Mouse (Mus musculus) kidney, adult 8-10 months (tissue): ENCODE data around the gene Stx16.

Source experiments
- DNase-seq, 2 experiments: peaks; one replicate each; pipeline ENCODE4 v3.0.0; 2022

Gene Stx16

DNA sequence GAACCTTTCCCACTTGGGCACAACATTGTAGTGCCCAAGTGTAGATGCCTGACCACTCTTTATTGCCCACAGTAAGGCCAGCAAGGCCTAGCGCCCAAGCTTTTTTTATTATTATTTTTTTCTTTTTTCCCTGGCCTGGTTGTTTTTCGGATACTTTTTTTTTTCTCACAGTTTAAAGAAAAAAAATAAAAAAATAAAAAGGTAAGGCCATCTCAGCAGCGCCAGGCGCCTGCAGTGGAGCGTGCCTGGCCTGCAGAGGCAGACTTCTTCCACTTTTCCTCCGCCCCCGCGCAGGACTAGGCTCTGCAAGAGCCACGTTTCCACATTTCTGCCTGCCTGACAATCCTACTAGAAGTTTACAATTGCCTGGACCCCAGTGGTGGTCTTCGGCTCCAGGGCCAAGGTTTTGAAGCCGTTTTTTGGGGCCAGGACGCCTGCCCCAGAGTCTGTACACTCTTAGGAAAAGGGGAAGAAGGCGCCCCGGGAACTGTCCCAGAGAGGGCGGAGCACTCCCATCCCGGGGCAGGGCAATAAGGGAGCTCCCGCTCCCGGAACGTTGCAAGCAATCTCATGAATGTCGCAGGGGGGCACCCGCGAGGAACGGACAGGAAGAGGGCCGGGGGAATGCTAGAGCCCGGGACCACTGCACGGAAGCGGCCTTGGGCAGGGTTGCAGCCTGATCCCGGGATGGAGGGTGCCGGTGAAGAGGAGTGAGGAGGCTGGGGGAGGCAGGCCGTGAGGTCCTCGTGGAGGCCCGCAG is at the start of gene Stx16:
Gene Stx16, plus strand, starts transcription at position 636 of the 760 bp plus-strand sequence.
- peak; percentile 92 to 97 for DNase-seq

DNA sequence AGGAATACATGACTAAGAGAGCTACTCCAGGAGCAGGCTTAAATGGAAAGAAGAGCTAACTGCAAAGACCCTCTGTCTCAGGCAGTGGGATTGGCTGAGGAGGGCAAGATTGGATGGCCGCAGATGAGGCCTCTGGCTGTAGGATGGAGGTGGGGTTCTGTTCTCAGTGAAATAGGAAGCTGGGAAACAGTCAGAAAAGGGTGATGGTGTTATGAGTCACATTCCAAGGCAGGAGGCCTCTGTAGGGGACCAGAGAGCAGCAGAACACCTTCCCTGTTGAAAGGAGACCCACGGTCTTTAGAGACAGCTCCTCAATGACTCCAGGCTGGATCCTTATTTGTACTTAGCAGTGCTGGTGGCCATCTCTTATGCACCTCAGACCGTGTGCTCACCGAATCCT is 49.7 kb upstream of the Stx16 start:
- DNase-seq = no peak

DNA sequence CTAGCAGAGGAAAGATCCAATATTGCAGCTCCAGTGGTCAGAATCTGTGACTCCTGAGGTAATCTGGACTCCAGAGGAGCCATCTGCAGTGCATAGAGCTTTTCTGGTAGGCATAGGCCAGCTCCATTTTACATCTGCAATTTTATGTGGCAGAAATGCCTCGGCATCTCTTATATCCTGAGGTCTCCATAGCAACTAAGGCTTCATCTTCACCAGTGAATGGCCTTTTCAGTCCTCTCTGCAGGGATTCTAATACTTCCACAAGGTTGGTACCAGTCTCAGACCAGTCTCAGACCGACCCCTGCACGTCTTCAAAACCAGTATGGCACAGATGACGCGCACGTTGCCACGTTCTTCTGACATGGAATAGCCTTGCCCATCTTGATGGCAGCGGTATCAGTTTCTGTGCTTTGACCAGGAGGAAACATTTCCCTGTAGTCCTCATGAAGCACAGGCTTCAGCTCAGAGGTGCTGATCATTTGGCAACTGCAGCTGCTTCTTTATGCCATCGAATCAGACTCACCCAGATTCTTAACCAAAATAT is 42.8 kb upstream of the Stx16 start:
- DNase-seq = no peak

DNA sequence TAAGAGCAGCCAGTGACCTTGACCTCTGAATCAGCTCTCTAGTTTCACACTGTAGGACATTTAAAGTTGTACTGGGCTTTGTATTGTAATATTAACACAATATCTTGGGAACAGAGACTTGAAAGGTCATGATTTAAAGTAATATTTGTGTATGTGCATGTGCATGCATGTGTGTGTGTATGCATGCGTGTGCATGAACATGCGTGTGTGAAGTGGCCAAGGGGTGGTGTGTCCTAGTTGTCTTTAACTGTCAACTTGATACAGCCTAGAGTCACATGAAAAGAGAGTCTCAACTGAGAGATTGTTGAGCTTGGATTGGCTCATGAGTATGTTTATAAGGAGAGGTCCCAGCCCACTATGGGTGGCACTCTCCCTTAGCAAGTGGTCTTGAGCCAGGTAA is 28.5 kb upstream of the Stx16 start:
- DNase-seq = no peak

DNA sequence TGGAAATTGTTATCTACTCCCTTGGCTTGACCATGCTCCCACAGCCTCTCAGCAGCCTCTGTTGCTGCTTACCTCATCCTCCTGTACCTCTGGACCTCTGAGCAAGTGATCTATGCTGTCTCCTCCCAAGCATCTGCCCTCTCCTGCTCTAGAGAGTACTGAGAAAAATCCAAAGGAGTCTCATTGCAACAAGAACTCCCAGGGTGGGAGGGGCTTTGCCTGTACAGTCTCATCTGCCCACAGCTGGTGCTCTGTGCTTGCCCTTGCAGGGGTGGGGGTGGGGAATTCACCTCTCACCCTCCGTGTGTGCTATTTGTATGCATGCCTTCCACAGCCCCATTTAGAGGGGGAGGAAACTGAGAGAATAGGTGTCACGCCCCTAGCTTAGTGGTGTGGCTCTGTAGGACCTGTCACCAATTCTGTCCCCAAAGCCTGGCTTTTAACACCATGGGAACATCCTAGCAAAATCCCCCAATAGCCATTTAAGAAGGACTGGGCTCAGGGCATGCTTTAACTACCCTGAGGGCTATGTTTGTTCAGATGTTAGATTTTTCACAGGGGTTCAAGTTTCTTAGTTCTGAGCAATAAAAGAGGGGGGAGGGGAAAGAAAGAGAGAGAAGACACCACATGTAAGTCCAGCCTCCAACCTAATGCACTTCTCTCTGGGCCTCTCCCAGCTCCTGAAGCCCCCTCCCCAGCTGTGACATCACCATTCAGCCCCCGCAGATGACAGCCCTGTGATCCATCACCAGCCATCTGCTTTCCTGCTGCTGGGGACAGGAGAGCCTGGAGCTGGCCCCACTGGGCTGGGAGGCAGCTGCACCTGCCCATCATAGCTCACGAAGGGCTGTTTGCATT is 26.4 kb upstream of the Stx16 start:
- no peak for DNase-seq

DNA sequence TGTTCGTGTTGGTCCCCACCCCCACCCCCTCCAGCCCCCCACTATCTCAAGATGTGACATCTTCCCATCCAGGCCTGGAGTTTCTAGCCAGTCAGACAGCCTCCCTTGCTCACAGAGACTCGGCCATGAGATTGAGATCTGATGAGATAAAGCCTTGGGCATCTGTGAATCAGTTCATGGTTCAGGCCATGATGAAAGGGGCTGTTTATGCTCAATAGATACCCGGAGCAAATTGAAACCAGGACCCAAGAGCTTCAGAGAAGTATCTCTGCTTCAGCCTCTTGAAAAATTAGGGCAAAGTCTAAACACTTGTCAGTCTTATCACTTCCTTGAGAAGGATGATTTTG is 25.8 kb upstream of the Stx16 start:
- DNase-seq = no peak

DNA sequence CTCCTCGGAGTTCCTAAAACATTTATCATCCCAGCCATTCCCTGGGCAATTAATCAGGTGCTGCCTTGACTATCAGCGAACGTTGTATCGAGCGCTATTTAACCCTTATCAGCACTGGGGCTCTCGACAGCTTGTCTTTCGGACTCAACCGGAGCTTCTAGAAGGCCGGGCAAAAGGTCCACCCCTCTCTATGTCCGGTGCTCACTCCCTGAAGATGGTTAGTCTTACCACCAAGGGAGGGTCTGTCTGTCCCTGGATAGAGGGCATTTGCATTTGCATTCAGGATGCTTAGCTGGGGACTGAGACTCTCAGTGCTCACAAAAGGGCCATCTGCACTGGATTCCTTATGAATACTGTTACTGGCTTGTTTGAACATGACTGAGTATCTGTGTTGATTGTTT is 25.0 kb upstream of the Stx16 start:
- no peak for DNase-seq

DNA sequence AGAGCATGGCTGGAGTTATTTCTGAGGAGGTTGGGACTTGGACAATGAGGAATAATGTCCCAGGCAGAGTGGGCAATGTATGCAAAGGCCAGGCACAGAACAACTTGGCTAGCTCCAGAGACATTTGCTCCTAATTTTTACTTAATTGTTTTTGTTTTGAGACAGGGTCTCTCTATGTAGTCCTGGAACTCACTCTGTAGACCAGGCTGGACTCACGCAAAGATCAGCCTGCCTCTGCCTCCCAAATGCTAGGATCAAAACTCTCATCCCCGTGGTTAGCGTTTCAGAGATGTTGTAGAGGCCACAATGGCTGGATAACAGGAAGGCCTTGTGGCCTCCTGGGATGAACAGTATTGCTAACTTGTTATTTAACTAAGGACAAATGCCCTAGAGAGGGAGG is 21.6 kb upstream of the Stx16 start:
- no peak for DNase-seq

DNA sequence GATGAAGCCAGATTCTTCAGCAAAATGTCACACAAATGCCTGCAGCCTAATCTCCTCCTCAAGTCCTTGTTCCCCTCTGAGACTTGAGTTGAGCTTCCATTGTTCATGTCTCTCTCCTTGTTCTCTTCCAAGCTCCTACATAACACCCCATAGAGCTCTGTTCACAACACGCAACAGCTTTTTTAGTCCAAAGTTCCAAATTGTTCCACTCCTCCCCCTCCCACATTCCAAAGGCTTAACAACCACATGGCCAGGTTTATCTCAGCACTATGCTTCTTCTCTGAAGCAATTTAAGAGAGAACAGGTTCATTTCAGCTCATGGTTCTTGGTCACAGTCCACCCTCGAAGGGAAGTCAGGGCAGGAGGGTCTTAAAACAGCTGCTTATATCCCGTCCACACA is 18.4 kb upstream of the Stx16 start:
- peak; percentile 31 for DNase-seq

DNA sequence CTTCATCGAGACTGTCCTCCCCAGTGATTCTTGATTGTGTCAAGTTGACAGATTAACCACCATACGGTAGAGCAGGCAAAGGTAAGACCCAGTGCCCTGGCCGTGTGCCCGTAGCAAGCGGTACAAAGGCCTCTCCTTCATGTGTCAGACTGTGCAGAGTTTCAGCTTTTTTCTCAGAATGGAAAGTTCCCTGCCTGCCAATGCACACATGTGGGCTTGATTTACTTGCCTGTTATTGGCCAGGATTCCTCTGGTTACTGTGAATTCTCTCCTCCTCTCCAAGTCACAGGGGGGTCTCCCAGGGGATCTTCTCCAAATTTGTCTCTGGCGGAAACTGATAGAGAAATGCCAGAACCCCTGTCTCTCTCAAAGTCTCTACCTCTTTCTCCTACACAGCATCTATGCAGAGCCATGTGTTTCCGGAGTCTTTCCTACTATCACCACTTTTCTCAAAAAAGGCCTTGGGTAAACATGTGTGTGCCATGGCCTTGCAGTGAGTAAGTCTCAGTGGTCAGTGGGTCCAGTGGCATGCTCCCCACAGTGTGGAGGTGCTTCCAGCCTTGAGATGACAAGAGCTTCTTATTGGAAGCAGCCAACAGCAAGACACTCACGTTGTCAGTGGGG is 17.7 kb upstream of the Stx16 start:
- peak; percentile 74 to 80 for DNase-seq

DNA sequence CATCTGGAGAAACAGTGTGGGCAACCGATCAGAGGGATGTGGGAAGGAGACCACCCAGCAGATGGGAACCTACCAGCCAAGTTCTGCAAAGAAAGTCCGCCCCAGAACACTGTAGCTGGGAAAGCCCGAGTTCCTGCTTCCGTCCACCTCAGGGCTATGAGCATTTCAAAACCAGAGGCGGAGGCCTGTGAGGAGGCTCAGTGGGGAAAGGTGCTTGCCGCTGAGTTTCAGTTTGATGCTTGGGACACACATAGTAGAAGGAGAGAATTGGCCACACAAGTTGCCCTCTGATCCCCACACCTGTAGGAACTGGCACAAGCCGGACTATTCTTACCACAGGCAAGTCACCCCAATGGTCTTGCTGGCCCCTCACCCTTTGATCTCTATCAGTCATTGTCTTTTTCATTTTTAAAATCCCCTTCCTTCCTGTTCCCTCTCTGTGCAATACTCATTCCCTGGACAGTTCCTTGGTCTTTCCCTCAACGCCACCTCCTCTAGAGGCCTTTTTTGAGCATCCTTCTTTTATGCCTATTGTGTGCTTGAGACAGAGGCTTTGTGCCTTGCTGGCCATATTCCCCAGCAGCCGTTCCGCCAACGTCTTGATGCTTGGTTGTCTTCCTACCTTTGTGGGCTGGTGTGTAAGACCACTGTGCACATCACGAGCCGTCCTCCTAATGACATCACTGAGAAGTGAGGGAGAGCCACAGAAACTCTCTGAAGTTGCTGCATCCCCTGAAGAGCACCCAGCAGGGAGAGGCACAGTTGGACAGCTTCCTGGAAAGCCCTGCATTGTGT is 16.3 kb upstream of the Stx16 start:
- no peak for DNase-seq

DNA sequence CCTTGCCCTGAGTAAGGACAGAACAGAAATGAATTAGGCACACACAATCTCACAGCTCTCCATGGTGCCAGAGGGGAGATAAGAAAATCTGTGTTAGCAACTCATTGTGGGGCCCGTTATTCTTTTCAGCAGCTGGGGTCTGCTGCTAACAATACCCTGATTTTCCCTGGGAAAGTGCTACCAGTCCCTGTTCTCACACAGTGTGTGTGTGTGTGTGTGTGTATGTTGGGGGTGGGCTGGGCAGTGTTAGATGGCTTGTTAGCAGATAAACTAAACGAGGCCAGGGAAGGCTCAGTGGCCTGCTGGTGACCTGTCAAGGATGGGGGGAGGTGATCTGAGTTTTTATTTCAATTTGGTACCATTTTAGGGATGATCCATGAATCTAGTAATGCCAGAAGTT is 14.9 kb upstream of the Stx16 start:
- no peak for DNase-seq

DNA sequence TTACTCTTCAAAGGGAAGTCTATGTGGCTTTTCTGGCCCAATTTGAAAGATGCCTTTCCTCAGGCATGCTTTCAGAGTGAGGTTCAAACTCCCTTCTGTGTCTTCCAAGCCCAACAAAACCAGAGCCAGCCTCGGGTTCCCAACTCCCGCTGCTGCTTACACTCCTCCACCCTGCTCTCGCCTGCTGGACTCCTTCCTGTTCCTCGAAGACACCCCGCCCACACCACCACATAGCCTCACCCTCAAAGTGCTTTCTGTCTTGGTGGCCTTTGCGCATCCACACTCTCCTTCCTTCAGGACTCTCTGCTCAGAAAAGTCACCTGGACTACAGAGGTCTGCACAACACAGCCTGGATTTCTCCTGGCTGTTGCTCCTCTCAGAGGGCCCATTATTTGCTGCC is 13.0 kb upstream of the Stx16 start:
- DNase-seq = no peak

DNA sequence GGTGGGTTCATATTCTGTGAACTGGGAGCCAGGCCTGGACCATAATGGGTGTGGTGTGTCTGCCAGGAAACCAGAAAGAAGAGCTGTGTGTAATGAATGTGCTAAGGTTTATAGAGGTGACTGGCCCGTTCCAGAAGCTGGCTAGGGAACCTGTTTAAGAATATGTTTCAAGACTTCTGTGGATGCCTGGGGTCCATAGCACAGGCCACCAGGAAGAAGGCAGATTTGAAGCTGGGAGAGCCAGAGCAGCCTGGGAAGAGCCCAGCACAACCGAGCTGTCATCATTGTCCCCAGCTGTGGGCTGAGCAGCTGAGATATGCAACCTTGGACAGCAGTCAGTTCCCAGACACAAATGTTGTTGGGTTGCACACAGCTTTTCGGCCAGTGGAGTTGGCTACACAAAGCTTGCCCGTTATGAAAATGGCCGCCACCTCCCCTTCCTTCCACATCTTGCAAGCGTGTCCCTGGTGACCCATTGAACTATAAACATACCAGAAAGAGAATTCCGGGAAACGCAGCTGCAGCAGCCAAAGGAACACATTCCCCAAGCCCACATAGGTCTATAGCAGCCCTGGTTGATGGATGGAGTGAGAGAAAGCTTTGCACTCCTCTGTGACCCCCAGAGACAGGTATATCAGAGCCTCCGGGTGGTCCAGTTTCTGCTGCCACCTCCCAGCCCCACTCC is 12.4 kb upstream of the Stx16 start:
- DNase-seq = no peak

DNA sequence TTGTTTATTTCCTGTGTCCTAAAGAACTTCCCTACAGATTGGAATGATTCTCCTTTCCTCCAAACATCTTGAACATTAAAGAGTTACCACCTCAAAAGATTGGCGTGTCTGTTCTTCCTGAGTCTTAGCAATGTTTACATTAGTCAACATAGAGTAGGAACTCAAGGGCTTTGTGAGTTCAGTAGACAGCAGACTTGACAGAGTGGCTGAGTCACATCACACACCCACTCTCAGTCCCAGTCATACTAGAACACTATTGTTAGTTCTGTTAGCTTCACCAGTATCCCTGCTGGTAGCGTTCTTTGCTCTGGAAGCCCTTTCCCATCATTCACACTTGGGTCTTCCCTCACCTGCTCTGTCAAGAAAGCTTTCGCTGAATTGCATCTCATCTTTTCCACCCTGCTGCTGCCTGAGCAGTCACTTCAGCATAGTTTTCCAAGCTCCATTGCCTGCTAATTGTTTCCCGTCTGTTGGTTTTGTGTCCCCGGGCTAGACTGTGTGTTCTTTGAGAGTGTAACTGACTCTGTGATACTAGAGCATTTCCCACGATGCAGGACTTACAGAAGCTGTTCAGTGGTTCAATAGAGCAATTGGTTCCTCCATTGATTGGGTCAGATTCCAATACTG is 8.2 kb upstream of the Stx16 start:
- DNase-seq = no peak

DNA sequence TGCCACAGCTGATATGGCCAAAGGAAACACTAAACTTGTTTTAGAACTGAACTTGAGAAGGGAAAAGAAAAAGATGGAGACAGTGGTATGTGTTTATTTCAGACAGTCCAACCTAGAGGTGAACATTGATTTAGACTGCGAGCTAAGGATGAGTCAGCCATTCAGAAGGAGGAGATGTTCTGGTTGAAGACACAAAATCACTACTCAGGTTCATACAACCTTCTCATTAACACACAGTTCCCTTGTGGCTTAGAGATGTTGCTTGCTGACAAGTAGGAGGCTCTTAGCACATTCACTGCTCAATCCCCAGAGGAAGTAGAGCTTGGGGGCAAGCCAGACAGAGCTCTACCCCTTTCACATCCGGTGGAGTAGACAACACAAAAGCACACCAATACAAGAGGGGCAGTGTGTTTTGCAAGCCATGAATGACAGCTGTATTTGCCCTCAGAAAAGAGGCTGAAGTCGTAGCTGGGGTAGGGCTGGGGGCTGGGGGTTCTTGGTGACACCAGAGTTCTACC is 6.5 kb upstream of the Stx16 start:
- no peak for DNase-seq

DNA sequence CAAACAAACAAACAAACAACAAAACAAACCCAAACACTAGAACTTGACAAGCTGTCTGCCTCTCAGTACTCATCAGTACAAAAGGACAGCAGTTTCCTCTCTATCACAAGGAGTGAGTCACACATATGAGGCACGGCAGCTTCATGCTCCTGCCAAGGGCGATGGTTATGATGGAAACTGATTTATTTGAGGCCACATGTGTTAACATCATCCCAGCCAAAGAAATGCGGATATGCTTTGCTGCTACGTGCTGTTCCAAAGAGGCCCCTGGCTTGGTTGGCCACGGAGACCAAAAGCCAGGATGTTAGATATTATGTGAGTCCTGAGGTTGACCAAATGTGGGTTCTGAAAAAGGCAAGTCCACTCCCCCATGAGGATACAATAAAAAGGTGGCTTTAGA is 4.7 kb upstream of the Stx16 start:
- no peak for DNase-seq

DNA sequence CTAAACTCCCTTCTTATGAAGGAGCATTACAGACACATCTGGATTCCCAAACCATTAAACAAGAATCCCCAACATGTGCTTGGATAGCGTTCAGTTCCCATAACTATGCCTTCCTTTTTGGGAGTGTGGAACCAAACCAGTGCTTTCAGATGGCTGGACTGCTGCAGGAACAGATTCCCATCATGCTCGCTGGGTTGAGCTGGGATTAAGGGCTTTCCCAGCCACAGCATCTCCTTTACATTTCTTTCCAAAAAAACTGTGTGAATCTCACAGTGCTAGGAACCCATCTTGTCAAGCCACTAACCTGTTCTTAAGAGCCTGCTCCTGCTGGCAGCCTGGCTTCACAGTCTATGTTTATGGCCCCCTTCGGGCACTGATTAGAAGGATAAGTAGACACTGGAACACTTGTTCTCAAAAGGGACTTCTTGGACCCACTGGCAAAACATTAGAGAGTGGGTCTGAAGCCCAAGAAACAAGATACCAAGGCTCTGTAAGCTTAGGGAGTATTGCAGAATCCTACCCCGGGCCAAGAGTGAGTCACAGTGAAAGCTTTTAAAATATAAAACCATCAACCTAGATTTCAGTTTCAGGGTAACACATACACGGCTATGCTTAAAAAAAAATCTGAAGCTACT is 2.8 kb upstream of the Stx16 start:
- DNase-seq = no peak

DNA sequence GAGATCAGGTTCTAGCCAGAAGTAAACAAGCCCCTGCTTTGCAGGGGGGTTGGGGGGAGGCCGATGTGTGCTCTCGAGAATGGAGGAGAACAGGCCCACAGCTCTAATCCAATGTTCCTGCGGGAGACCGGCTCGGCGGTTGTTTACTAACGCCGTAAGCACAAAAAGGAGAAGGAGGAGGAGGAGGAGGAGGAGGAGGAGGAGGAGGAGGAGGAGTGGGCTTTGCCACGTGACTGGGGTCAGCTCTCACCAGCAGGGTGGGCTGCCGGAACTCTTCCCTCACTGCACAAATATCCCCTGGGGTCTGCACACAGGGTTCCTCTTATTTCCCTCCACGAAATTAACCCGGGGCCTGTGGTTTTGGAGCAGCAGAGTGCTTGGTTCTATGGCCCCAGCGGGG is 1.5 kb upstream of the Stx16 start:
- no peak for DNase-seq

DNA sequence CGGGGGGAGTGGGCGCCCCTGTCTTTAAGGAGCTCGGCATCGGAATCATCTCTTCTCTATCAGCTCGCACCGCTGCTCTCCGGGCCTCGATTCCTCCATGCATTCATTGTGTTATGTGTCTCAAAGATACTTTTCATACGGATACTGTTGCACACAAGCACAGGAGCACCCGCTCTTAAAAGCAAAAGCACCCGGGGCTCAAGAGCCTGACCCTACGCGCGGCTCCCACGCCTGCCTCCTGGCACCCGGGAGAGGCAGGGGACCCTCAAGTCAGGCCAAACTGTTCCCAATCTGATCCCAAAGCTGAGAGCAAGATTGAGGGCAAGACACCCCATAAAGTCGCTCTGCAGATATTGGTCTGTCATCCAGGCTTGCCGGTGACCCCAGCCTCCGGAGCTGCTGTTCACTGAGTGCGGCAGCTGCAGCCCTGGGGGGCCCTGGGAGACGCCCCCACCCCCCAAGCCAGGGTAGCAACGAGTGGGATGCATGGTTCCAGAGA is 987 bp upstream of the Stx16 start:
- DNase-seq = peak in 1 of 2 experiments; percentile 23

DNA sequence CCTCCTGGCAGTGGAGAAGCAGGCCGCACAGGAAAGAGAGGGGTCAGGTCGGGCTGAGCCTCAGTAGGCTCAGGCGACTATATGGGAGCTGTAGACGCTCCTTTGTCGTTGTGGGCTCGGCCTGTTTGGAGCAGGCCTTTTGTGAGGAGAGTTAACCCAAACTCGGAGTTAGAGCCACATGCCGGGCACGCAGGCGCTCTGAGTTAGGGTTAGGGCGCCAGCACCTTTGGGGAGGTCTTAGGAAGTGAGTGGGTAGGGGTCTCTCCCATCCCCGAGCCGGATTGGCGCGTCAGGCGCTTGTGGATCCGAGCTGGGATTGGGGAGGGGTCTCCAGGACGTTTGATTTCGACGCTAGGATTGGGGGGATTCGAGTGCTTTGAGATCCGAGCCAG is 321 bp downstream of the Stx16 start:
- DNase-seq = no peak
